Mouse (Mus musculus) CH12.LX (cell line): Measurements from ENCODE around the gene Cwc25. TPM values are rescaled to one million over a fixed set of nuclear protein-coding genes. Genes with fewer than 3 reads are reported as not detected.

Experiments
- DNase-seq: peaks from one replicate; pipeline ENCODE4 v3.0.0-alpha.2; 2013; ENCODE audit errors: extremely low read depth
- H3K27ac ChIP-seq: 2 replicates; pipeline ENCODE4 v1.5.1; 2012; ENCODE audit warnings: low read depth, mild to moderate bottlenecking, control low read depth, moderate library complexity; ENCODE audit not compliant: insufficient read depth
- H3K27me3 ChIP-seq: replicated peaks from 2 replicates; pipeline ENCODE3; 2012; ENCODE audit warnings: inconsistent platforms
- H3K36me3 ChIP-seq, 2 experiments: replicated peaks in 1 of 2; 2 replicates each; pipeline versions ENCODE3 to v1.6.1; 2012; ENCODE audit warnings: inconsistent platforms in 1 of 2, low read length in 1 of 2, mild to moderate bottlenecking in 1 of 2, mixed read lengths in 1 of 2, moderate library complexity in 1 of 2; ENCODE audit not compliant: control insufficient read depth in 1 of 2, insufficient read depth in 1 of 2
- H3K4me1 ChIP-seq, 2 experiments: 2 replicates each; pipeline ENCODE4 v1.6.1; 2012; ENCODE audit warnings: inconsistent platforms in 1 of 2, moderate library complexity in 1 of 2; ENCODE audit not compliant: insufficient read depth in 2 of 2, control insufficient read depth in 1 of 2
- H3K4me2 ChIP-seq: 2 replicates; pipeline ENCODE4 v1.6.1; 2012; ENCODE audit warnings: low read depth, mild to moderate bottlenecking, control low read depth; ENCODE audit not compliant: poor library complexity, insufficient read depth, severe bottlenecking
- H3K4me3 ChIP-seq, 3 experiments: fragments of 150-350 bp in 1 of 3; sonication (generic) in 1 of 3; replicated peaks in 1 of 3; 2 replicates each; pipeline versions ENCODE3 to v1.5.1; 2011 to 2012; ENCODE audit warnings: low read depth in 2 of 3, low read length in 2 of 3, mild to moderate bottlenecking in 2 of 3, moderate library complexity in 2 of 3, control low read depth in 1 of 3, improper control_type of control experiment in 1 of 3, inconsistent platforms in 1 of 3, mixed read lengths in 1 of 3; ENCODE audit not compliant: poor library complexity in 1 of 3
- H3K79me2 ChIP-seq: replicated peaks from 2 replicates; pipeline ENCODE4 v1.6.1; 2012; ENCODE audit warnings: mild to moderate bottlenecking, moderate library complexity; ENCODE audit not compliant: control insufficient read depth, poor library complexity, insufficient read depth, severe bottlenecking; ENCODE audit errors: extremely low read depth
- H3K9ac ChIP-seq: 2 replicates; pipeline ENCODE4 v1.6.1; 2012; ENCODE audit warnings: low read depth, mild to moderate bottlenecking, control low read depth, moderate library complexity; ENCODE audit not compliant: insufficient read depth
- H3K9me3 ChIP-seq: replicated peaks from 2 replicates; pipeline ENCODE3; 2012; ENCODE audit warnings: low read length, inconsistent platforms, mixed read lengths
- BHLHE40 ChIP-seq: IDR thresholded peaks from 2 replicates; pipeline ENCODE4 v1.6.1; 2011; ENCODE audit warnings: mild to moderate bottlenecking, low read depth, low read length, improper control_type of control experiment
- CHD2 ChIP-seq: IDR thresholded peaks from 2 replicates; pipeline ENCODE4 v1.6.1; 2011; ENCODE audit warnings: low read length, improper control_type of control experiment
- ELF1 ChIP-seq: IDR thresholded peaks from 2 replicates; pipeline ENCODE4 v1.6.1; 2014; ENCODE audit warnings: low read depth, mild to moderate bottlenecking, inconsistent platforms, low read length, improper control_type of control experiment
- EP300 ChIP-seq: IDR thresholded peaks from 2 replicates; pipeline ENCODE4 v1.6.1; 2011; ENCODE audit warnings: low read length, improper control_type of control experiment
- JUN ChIP-seq: IDR thresholded peaks from 2 replicates; pipeline ENCODE4 v1.6.1; 2011; ENCODE audit warnings: low read depth, mild to moderate bottlenecking, low read length, improper control_type of control experiment, moderate library complexity; ENCODE audit not compliant: insufficient read depth
- JUND ChIP-seq: conservative IDR thresholded peaks from 2 replicates; pipeline ENCODE4 v1.6.1; 2011; ENCODE audit warnings: low read depth, low read length, improper control_type of control experiment
- MAX ChIP-seq: IDR thresholded peaks from 2 replicates; pipeline ENCODE4 v1.6.1; 2011; ENCODE audit warnings: low read length, improper control_type of control experiment
- MEF2A ChIP-seq: IDR thresholded peaks from 2 replicates; pipeline ENCODE4 v1.6.1; 2014; ENCODE audit warnings: low read depth, mild to moderate bottlenecking, inconsistent platforms, low read length, improper control_type of control experiment, borderline replicate concordance
- MYC ChIP-seq: IDR thresholded peaks from 2 replicates; pipeline ENCODE4 v1.6.1; 2011; ENCODE audit warnings: low read depth, mild to moderate bottlenecking, improper control_type of control experiment, low read length
- NELFE ChIP-seq: IDR thresholded peaks from 2 replicates; pipeline ENCODE4 v1.6.1; 2011; ENCODE audit warnings: low read depth, low read length, improper control_type of control experiment
- NRF1 ChIP-seq: IDR thresholded peaks from 2 replicates; pipeline ENCODE4 v1.6.1; 2014; ENCODE audit warnings: low read depth, mild to moderate bottlenecking, inconsistent platforms, low read length, improper control_type of control experiment, moderate library complexity
- PAX5 ChIP-seq: IDR thresholded peaks from 2 replicates; pipeline ENCODE4 v1.6.1; 2012; ENCODE audit warnings: low read length, inconsistent platforms, mixed read lengths
- POLR2A ChIP-seq: IDR thresholded peaks from 2 replicates; pipeline ENCODE4 v1.6.1; 2011; ENCODE audit warnings: low read depth, mild to moderate bottlenecking, improper control_type of control experiment, low read length
- POLR2AphosphoS2 ChIP-seq: IDR thresholded peaks from 2 replicates; pipeline ENCODE4 v1.6.1; 2011; ENCODE audit warnings: low read depth, low read length, improper control_type of control experiment
- RAD21 ChIP-seq: IDR thresholded peaks from 2 replicates; pipeline ENCODE4 v1.6.1; 2011; ENCODE audit warnings: low read depth, mild to moderate bottlenecking, low read length, improper control_type of control experiment, moderate library complexity
- RCOR1 ChIP-seq: conservative IDR thresholded peaks from 2 replicates; pipeline ENCODE4 v1.6.1; 2012; ENCODE audit warnings: low read depth, mild to moderate bottlenecking, inconsistent platforms, low read length, improper control_type of control experiment
- SIN3A ChIP-seq: IDR thresholded peaks from 2 replicates; pipeline ENCODE4 v1.6.1; 2012; ENCODE audit warnings: low read length, improper control_type of control experiment, inconsistent platforms
- SMC3 ChIP-seq: IDR thresholded peaks from 2 replicates; pipeline ENCODE4 v1.6.1; 2011; ENCODE audit warnings: low read depth, low read length, improper control_type of control experiment
- TBP ChIP-seq: conservative IDR thresholded peaks from 2 replicates; pipeline ENCODE4 v1.6.1; 2011; ENCODE audit warnings: low read depth, low read length, improper control_type of control experiment
- TCF12 ChIP-seq: IDR thresholded peaks from 2 replicates; pipeline ENCODE4 v1.6.1; 2014; ENCODE audit warnings: low read depth, mild to moderate bottlenecking, inconsistent platforms, low read length, improper control_type of control experiment
- UBTF ChIP-seq: IDR thresholded peaks from 2 replicates; pipeline ENCODE4 v1.6.1; 2012; ENCODE audit warnings: low read depth, mild to moderate bottlenecking, inconsistent platforms, low read length, improper control_type of control experiment, moderate library complexity
- USF2 ChIP-seq: conservative IDR thresholded peaks from 2 replicates; pipeline ENCODE4 v1.6.1; 2011; ENCODE audit warnings: low read depth, low read length, improper control_type of control experiment
- ZC3H11A ChIP-seq: IDR thresholded peaks from 2 replicates; pipeline ENCODE4 v1.6.1; 2012; ENCODE audit warnings: low read depth, mild to moderate bottlenecking, inconsistent platforms, low read length, improper control_type of control experiment
- ZNF384 ChIP-seq: IDR thresholded peaks from 2 replicates; pipeline ENCODE4 v1.6.1; 2012; ENCODE audit warnings: low read depth, low read length, improper control_type of control experiment, inconsistent platforms
- dilution Hi-C: fragments of 300-500 bp; cut with MboI; formaldehyde crosslinking; loops from 2 replicates; pipeline ENCODE4 v1.14.3; 2020; ENCODE audit warnings: low sequenced_read_pairs; ENCODE audit not compliant: extremely low pct_unique_long_range_greater_than_20kb, extremely low pct_ligation_motif_present
- in situ Hi-C: fragments of 300-500 bp; cut with MboI; formaldehyde crosslinking; loops from 3 replicates; pipeline ENCODE4 v1.14.3; 2019; ENCODE audit warnings: low sequenced_read_pairs, low pct_ligation_motif_present, low pct_unique_long_range_greater_than_20kb, mixed read lengths
- polyA plus RNA-seq: library from polyadenylated mRNA; unstranded; fragments of >175 nt; gene quantifications from 2 replicates; pipeline ENCODE4 v1.2.1, GENCODE M21; 2012; ENCODE audit warnings: low read depth; ENCODE audit not compliant: insufficient read length
- total RNA-seq, 2 experiments: library from RNA; depleted of rRNA; stranded (reverse); fragments of 300-350 nt in 1 of 2; fragments of >200 nt in 1 of 2; gene quantifications; 2 replicates each; pipeline ENCODE4 v1.2.3; 2012 to 2014

The Cwc25 gene
- total and polyA plus RNA-seq, 3 experiments, result 16.7 to 21.5 (median 19.6) TPM

- Histone ChIP-seq H3K36me3 (peaks cover 26 to 67% of the 10 kb centered on the region in 2 experiments), H3K9me3 (no peaks in the 10 kb centered on the region), H3K79me2 (peaks cover 10% of the 10 kb centered on the region), H3K4me3 (no peak overlapping the region), H3K9ac (no peak overlapping the region), H3K27me3 (no peaks in the 10 kb centered on the region), H3K4me1 (peaks cover 0 to 6% of the 10 kb centered on the region in 2 experiments; a peak in 1 of 4 replicates), H3K27ac (no peak overlapping the region), H3K4me2 (no peak overlapping the region)
- dilution Hi-C loops (no loop called here), in situ Hi-C loops (no loop called here)
- TF ChIP-seq ELF1, result no peak
- no peak for TF ChIP-seq JUN
- TF ChIP-seq TBP, result no peak
- TF ChIP-seq PAX5, result no peak
- no peak for TF ChIP-seq UBTF
- TF ChIP-seq POLR2AphosphoS2, result no peak
- TF ChIP-seq POLR2A, result no peak
- no peak for TF ChIP-seq USF2
- TF ChIP-seq NELFE, result no peak
- no peak for TF ChIP-seq CHD2
- TF ChIP-seq SMC3, result no peak
- no peak for TF ChIP-seq ZC3H11A
- no peak for TF ChIP-seq BHLHE40
- TF ChIP-seq RCOR1, result no peak
- no peak for DNase-seq
Observed at GRCm38 (mm10) chr11:97733689-97734088, 32.7 kb downstream of the Cwc25 start.

- DNase-seq, result no peak
- Histone ChIP-seq H3K36me3 (peaks cover 67 to 93% of the 10 kb centered on the region in 2 experiments), H3K4me3 (no peak overlapping the region), H3K27ac (no peak overlapping the region), H3K4me1 (peaks cover 0 to 11% of the 10 kb centered on the region in 2 experiments; a peak in 1 of 4 replicates), H3K9me3 (no peaks in the 10 kb centered on the region), H3K9ac (no peak overlapping the region), H3K79me2 (no peaks in the 10 kb centered on the region), H3K4me2 (no peak overlapping the region), H3K27me3 (no peaks in the 10 kb centered on the region)
- TF ChIP-seq TBP (no peak), EP300 (no peak), RAD21 (no peak), TCF12 (no peak), ZNF384 (no peak), JUND (no peak), UBTF (no peak), JUN (no peak), MEF2A (no peak), BHLHE40 (no peak), NRF1 (no peak), NELFE (no peak), SMC3 (no peak), POLR2A (no peak), MAX (no peak), CHD2 (no peak), ELF1 (no peak), MYC (no peak), ZC3H11A (no peak), SIN3A (no peak)
- in situ Hi-C loops, result no loop called here
- dilution Hi-C loops, result no loop called here
Observed at GRCm38 (mm10) chr11:97728730-97729129, 37.6 kb downstream of the Cwc25 start.
